Mouse (Mus musculus) neural tube, embryonic 11.5 days (tissue): ENCODE data around the gene A2ml1. TPM values are rescaled to one million over a fixed set of nuclear protein-coding genes. Genes with fewer than 3 reads are reported as not detected.

ENCODE experiments used
- ATAC-seq: fragments of 200-750 bp; cut with Nextera tagmentation; 2 replicates; pipeline ENCODE4 v1.8.0; 2017; ENCODE audit warnings: moderate number of reproducible peaks, mild to moderate bottlenecking, moderate TSS enrichment, moderate library complexity; ENCODE audit not compliant: insufficient read depth, low FRiP score, low TSS enrichment
- DNase-seq: peaks from one replicate; pipeline ENCODE4 v3.0.0-alpha.2; 2015; ENCODE audit warnings: low spot score
- H3K27ac ChIP-seq: fragments of 300-500 bp; sonication (generic); 2 replicates; pipeline ENCODE4 v1.5.1; 2014; ENCODE audit warnings: low read depth, mild to moderate bottlenecking, low read length
- H3K27me3 ChIP-seq: fragments of 300-500 bp; sonication (generic); 2 replicates; pipeline ENCODE4 v1.6.1; 2014; ENCODE audit warnings: mild to moderate bottlenecking, low read length, mixed read lengths; ENCODE audit not compliant: control insufficient read depth, insufficient read depth
- H3K36me3 ChIP-seq: fragments of 300-500 bp; sonication (generic); 2 replicates; pipeline ENCODE4 v1.6.1; 2014; ENCODE audit warnings: mild to moderate bottlenecking, low read length, moderate library complexity, mixed read lengths; ENCODE audit not compliant: control insufficient read depth, insufficient read depth
- H3K4me1 ChIP-seq: fragments of 300-500 bp; sonication (generic); 2 replicates; pipeline ENCODE4 v1.6.1; 2014; ENCODE audit warnings: low read length, mixed read lengths; ENCODE audit not compliant: control insufficient read depth, insufficient read depth
- H3K4me2 ChIP-seq: fragments of 300-500 bp; sonication (generic); 2 replicates; pipeline ENCODE4 v1.6.1; 2014; ENCODE audit warnings: low read depth, mild to moderate bottlenecking, moderate library complexity
- H3K4me3 ChIP-seq: fragments of 300-500 bp; sonication (generic); 2 replicates; pipeline ENCODE4 v1.5.1; 2014; ENCODE audit warnings: low read depth, low read length
- H3K9ac ChIP-seq: fragments of 300-500 bp; sonication (generic); 2 replicates; pipeline ENCODE4 v1.6.1; 2014; ENCODE audit warnings: mild to moderate bottlenecking, low read length
- H3K9me3 ChIP-seq: fragments of 300-500 bp; sonication (generic); 2 replicates; pipeline ENCODE4 v1.6.1; 2016; ENCODE audit warnings: low read length; ENCODE audit not compliant: control insufficient read depth
- WGBS: fragments of 180-500 bp; shearing (Covaris S2); extraction: QIAGEN DNeasy Blood & Tissue Kit; methylation state at CpG from one replicate; pipeline ENCODE4 v1.1.7; 2014; 5-methylcytosine and 5-hydroxymethylcytosine counted together
- polyA plus RNA-seq: library from polyadenylated mRNA; unstranded; fragments of >200 nt; fragmentation: Nextera tagmentation; extraction: Ambion mirVana; gene quantifications from 2 replicates; pipeline ENCODE4 v1.2.1, GENCODE M21; 2014

The A2ml1 gene
- polyA plus RNA-seq, 1 experiment from 2014 or later: not detected

GRCm38 (mm10) chr6:128519159-128519558 lies 62.2 kb downstream of the A2ml1 start:
- ATAC-seq (no peak), DNase-seq (no peak)
- Histone ChIP-seq H3K27me3 (no peaks in the 10 kb centered on the region), H3K9me3 (no peaks in the 10 kb centered on the region), H3K9ac (no peak overlapping the region), H3K4me1 (no peaks in the 10 kb centered on the region), H3K4me2 (no peak overlapping the region), H3K4me3 (no peak overlapping the region), H3K27ac (no peak overlapping the region), H3K36me3 (no peaks in the 10 kb centered on the region)
- WGBS: 91% methylated on average over 7 of the region's 7 CpGs

- no peaks in the 10 kb centered on the region for H3K9me3 ChIP-seq
- H3K4me3 ChIP-seq: no peak overlapping the region
- H3K36me3 ChIP-seq: no peaks in the 10 kb centered on the region
- DNase-seq (no peak), ATAC-seq (no peak)
- no peak overlapping the region for H3K27ac ChIP-seq
- no peak overlapping the region for H3K9ac ChIP-seq
- no peak overlapping the region for H3K4me2 ChIP-seq
- H3K4me1 ChIP-seq: no peaks in the 10 kb centered on the region
- H3K27me3 ChIP-seq: no peaks in the 10 kb centered on the region
- WGBS: 90% methylated on average over 2 of the region's 2 CpGs
These were observed 75.7 kb downstream of the A2ml1 start for GRCm38 (mm10) chr6:128505676-128506236.

GRCm38 (mm10) chr6:128504743-128505142 lies 76.7 kb downstream of the A2ml1 start:
- Histone ChIP-seq H3K9me3 (no peaks in the 10 kb centered on the region), H3K9ac (no peak overlapping the region), H3K4me1 (no peaks in the 10 kb centered on the region), H3K4me2 (no peak overlapping the region), H3K27me3 (no peaks in the 10 kb centered on the region), H3K4me3 (no peak overlapping the region), H3K27ac (no peak overlapping the region), H3K36me3 (no peaks in the 10 kb centered on the region)
- 77% methylated on average over 5 of the region's 5 CpGs for WGBS
- DNase-seq: no peak
- ATAC-seq: no peak

- Histone ChIP-seq H3K9me3 (no peaks in the 10 kb centered on the region), H3K4me1 (no peaks in the 10 kb centered on the region), H3K27me3 (no peaks in the 10 kb centered on the region), H3K36me3 (no peaks in the 10 kb centered on the region), H3K27ac (no peak overlapping the region), H3K4me2 (no peak overlapping the region), H3K4me3 (no peak overlapping the region), H3K9ac (no peak overlapping the region)
- no peak for DNase-seq
- 75% methylated on average over 1 of the region's 1 CpGs for WGBS
- no peak for ATAC-seq
These were observed 86.1 kb downstream of the A2ml1 start for GRCm38 (mm10) chr6:128495346-128495745.

DNA sequence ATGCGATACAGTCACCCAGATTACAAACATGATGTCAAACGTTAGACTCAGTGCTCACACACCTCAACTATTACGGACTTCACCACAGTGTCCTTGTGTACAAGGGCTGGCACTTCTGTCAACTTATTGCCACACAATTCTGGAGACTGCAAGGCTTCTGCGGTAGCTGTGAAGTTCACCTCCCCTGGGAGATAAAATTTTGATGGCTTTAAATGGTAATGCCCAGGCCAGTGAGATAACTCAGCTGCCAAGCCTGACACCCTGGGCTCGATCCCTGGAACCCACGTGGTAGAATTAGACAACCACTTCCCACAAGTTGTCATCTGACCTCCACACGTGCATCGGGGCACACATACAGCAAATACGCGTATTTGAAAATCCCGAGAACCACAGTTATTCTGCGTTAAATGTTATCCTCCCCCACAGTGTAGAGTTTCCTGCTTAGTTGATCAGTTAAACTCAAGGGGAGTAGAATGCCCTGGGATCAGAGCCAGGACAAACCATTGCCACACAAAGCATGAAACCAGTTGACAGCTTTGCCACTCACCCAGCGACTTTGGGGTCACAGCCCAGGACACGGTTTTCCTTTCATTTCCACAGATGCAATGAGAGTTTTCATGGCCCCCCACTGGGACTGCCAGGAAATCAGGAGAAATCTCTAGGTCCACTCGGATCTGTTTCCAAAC lies 86.6 kb downstream of the A2ml1 start:
- no peak overlapping the region for H3K4me2 ChIP-seq
- 75% methylated on average over 15 of the region's 15 CpGs for WGBS
- no peak overlapping the region for H3K27ac ChIP-seq
- no peak for ATAC-seq
- no peak for DNase-seq
- H3K9me3 ChIP-seq: no peaks in the 10 kb centered on the region
- H3K36me3 ChIP-seq: no peaks in the 10 kb centered on the region
- no peaks in the 10 kb centered on the region for H3K27me3 ChIP-seq
- no peaks in the 10 kb centered on the region for H3K4me1 ChIP-seq
- no peak overlapping the region for H3K4me3 ChIP-seq
- no peak overlapping the region for H3K9ac ChIP-seq

GRCm38 (mm10) chr6:128491916-128492315 lies 89.5 kb downstream of the A2ml1 start:
- H3K36me3 ChIP-seq: no peaks in the 10 kb centered on the region
- WGBS: 79% methylated on average over 4 of the region's 4 CpGs
- DNase-seq (no peak), ATAC-seq (no peak)
- no peaks in the 10 kb centered on the region for H3K9me3 ChIP-seq
- no peak overlapping the region for H3K4me2 ChIP-seq
- no peak overlapping the region for H3K27ac ChIP-seq
- H3K4me3 ChIP-seq: no peak overlapping the region
- H3K9ac ChIP-seq: no peak overlapping the region
- H3K4me1 ChIP-seq: no peaks in the 10 kb centered on the region
- no peaks in the 10 kb centered on the region for H3K27me3 ChIP-seq

DNA sequence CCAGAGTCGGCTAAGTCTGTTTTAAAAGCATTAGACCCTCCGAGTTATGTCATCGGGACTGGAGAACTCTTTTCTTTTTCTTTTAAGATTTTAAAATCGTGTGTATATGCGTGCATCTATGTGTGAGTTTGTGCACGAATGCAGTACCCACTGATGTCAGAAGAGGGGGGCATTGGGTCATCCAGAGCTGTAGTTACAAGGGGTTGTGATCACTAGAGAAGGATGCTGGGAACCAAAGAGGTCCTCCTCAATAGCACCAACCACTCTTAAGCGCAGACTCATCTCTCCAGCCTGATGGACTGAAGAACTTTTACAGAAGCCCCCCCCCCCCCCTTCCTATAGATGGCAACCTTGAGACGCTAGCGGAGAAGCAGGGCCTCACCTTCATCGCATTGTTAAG lies 91.3 kb downstream of the A2ml1 start:
- Histone ChIP-seq H3K4me3 (no peak overlapping the region), H3K36me3 (no peaks in the 10 kb centered on the region), H3K27me3 (no peaks in the 10 kb centered on the region), H3K9me3 (no peaks in the 10 kb centered on the region), H3K4me1 (no peaks in the 10 kb centered on the region), H3K9ac (no peak overlapping the region), H3K27ac (no peak overlapping the region), H3K4me2 (no peak overlapping the region)
- no peak for ATAC-seq
- DNase-seq: no peak
- 92% methylated on average over 10 of the region's 10 CpGs for WGBS

Other genes with a start within 250 kb of the A2ml1 start
- 17.4 and 18.6 TPM in 2 replicates for gene Tulp3, start 225.8 kb downstream of the A2ml1 start, polyA plus RNA-seq
- gene Rhno1, start 218.7 kb downstream of the A2ml1 start, polyA plus RNA-seq: 166 and 175 TPM in 2 replicates
- 52.1 and 54.7 TPM in 2 replicates for gene Foxm1, start 218.6 kb downstream of the A2ml1 start, polyA plus RNA-seq
- gene Tex52, start 206.2 kb downstream of the A2ml1 start, polyA plus RNA-seq: 0.34 and 0.66 TPM in 2 replicates
- not detected in 2 replicates for gene Gm44596, start 206.1 kb downstream of the A2ml1 start, polyA plus RNA-seq
- gene Nrip2, start 182.3 kb downstream of the A2ml1 start, polyA plus RNA-seq: 1.9 and 2.2 TPM in 2 replicates
- gene Itfg2, start 156.7 kb downstream of the A2ml1 start, polyA plus RNA-seq: 28.8 and 31.2 TPM in 2 replicates
- gene Fkbp4, start 142.9 kb downstream of the A2ml1 start, polyA plus RNA-seq: 506 and 551 TPM in 2 replicates
- gene Pzp, start 54.9 kb downstream of the A2ml1 start, polyA plus RNA-seq: not detected in 2 replicates
- gene Klrb1a, start 41.9 kb upstream of the A2ml1 start, polyA plus RNA-seq: not detected in 2 replicates
- not detected in 2 replicates for gene Clec2h, start 80.8 kb upstream of the A2ml1 start, polyA plus RNA-seq
- not detected in 2 replicates for gene Klrb1, start 141.5 kb upstream of the A2ml1 start, polyA plus RNA-seq
- gene Klrb1c, start 207.6 kb upstream of the A2ml1 start, polyA plus RNA-seq: not detected in 2 replicates
- not detected in 2 replicates for gene Gm44511, start 244.7 kb upstream of the A2ml1 start, polyA plus RNA-seq
- 0.16 TPM in 1 of 2 replicates, not detected in the other for gene Klrb1b, start 244.7 kb upstream of the A2ml1 start, polyA plus RNA-seq